Mouse (Mus musculus) embryonic facial prominence, embryonic 11.5 days (tissue): ENCODE data around the gene Tbx2. TPM values are rescaled to one million over a fixed set of nuclear protein-coding genes. Genes with fewer than 3 reads are reported as not detected.

Experiments used
- ATAC-seq: fragments of 200-750 bp; cut with Nextera tagmentation; replicated peaks from 2 replicates; pipeline ENCODE4 v1.8.0; 2017; ENCODE audit warnings: low read depth; ENCODE audit not compliant: insufficient number of reproducible peaks, low FRiP score, low TSS enrichment
- DNase-seq: peaks from one replicate; pipeline ENCODE4 v3.0.0-alpha.2; 2015; ENCODE audit warnings: low spot score
- H3K27ac ChIP-seq: fragments of 300-500 bp; sonication (generic); replicated peaks from 2 replicates; pipeline ENCODE4 v1.5.1; 2014; ENCODE audit warnings: mild to moderate bottlenecking, low read depth, low read length, control low read depth
- H3K27me3 ChIP-seq: fragments of 300-500 bp; sonication (generic); 2 replicates; pipeline ENCODE4 v1.6.1; 2014; ENCODE audit warnings: mild to moderate bottlenecking, low read length, moderate library complexity, mixed read lengths; ENCODE audit not compliant: control insufficient read depth, insufficient read depth
- H3K36me3 ChIP-seq: fragments of 300-500 bp; sonication (generic); replicated peaks from 2 replicates; pipeline ENCODE4 v1.6.1; 2014; ENCODE audit warnings: low read depth, mild to moderate bottlenecking, low read length, moderate library complexity, mixed read lengths; ENCODE audit not compliant: control insufficient read depth, insufficient read depth
- H3K4me1 ChIP-seq: fragments of 300-500 bp; sonication (generic); 2 replicates; pipeline ENCODE4 v1.6.1; 2014; ENCODE audit warnings: low read length, mixed read lengths; ENCODE audit not compliant: control insufficient read depth, insufficient read depth
- H3K4me2 ChIP-seq: fragments of 300-500 bp; sonication (generic); 2 replicates; pipeline ENCODE4 v1.6.1; 2014; ENCODE audit warnings: low read depth, mild to moderate bottlenecking, control low read depth, low read length, moderate library complexity
- H3K4me3 ChIP-seq: fragments of 300-500 bp; sonication (generic); 2 replicates; pipeline ENCODE4 v1.5.1; 2014; ENCODE audit warnings: low read depth, low read length, control low read depth
- H3K9ac ChIP-seq: fragments of 300-500 bp; sonication (generic); replicated peaks from 2 replicates; pipeline ENCODE4 v1.6.1; 2014; ENCODE audit warnings: mild to moderate bottlenecking, control low read depth, low read length
- H3K9me3 ChIP-seq: fragments of 300-500 bp; sonication (generic); replicated peaks from 2 replicates; pipeline ENCODE4 v1.6.1; 2016; ENCODE audit warnings: mild to moderate bottlenecking, low read length, inconsistent platforms, mixed read lengths; ENCODE audit not compliant: control insufficient read depth
- WGBS: fragments of 180-500 bp; shearing (Covaris S2); extraction: QIAGEN DNeasy Blood & Tissue Kit; methylation state at CpG from one replicate; pipeline ENCODE4 v1.1.7; 2014; 5-methylcytosine and 5-hydroxymethylcytosine counted together
- polyA plus RNA-seq: library from polyadenylated mRNA; unstranded; fragments of >200 nt; fragmentation: Nextera tagmentation; extraction: Ambion mirVana; gene quantifications from 2 replicates; pipeline ENCODE4 v1.2.1, GENCODE M21; 2014

The Tbx2 gene
- polyA plus RNA-seq, 1 experiment from 2014 or later, result 25.9 TPM

DNA sequence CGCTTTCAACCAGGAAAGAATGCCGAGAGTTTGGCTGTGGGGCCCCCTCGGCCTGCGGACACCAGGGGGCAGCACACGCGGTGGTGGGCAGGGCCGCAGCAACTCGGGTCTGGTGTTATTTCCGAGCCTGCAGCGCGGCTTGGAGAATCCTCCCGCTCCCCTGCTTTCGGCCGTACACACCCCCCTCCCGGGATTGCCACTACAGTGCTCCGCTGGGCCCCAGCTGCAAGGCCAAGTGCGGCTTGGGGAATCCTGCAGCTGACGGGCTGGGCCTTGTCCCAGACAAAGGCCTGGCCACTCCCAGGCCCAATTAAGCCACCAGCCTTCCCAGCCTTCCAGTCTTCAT is 11.0 kb downstream of the Tbx2 start:
- Histone ChIP-seq H3K4me1 (peaks cover 2% of the 10 kb centered on the region), H3K36me3 (no peaks in the 10 kb centered on the region)

DNA sequence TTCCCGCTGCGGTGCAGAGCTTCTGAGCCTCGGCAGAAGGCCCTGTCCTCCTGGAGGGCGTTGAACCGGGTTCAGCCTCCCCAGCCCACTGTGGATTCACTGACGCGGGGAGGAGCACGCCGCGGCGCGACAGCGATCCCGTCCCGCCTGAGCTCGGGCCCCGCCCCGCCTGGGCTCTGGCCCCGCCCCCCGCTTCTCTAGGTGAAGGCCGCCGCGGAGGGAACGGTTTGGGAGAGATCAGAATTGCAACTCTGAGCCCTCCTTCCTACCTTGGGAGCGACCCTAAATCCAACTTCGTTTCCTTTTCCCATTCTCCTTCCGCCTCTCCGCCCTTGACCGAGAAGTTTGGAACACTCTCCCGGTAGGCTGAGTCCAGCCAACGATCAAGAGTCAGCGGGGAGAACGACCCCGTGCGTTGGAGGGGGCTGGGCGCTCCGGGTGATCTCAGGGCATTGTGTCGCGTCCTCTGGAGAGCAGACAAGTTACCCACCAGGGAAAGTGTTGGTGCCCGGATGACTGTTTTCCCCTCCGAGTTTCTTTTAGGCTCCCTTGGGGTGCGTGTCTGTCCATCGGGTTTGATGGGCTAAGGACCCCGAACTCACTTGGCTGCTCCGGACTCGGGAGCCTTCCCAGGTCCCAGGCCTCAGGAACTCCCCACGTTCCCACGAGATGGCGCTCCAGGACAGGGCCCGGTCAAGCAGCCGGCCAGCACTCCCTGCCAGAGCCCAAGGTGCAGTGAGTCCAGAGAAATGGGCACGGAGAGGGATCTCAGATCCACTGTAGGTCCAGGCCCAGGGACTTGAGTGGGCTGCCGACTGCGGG is 12.0 kb downstream of the Tbx2 start:
- peak overlapping the region; percentile 81 for H3K27ac ChIP-seq
- peak overlapping the region; percentile 79 for H3K4me3 ChIP-seq
- WGBS, result under 1% methylated on average over 51 of the region's 54 CpGs
- peak overlapping the region; percentile 80 for H3K9ac ChIP-seq
- H3K36me3 ChIP-seq, result no peaks in the 10 kb centered on the region
- H3K4me2 ChIP-seq, result peak overlapping the region; percentile 87
- DNase-seq, result peak; percentile 91
- no peaks in the 10 kb centered on the region for H3K9me3 ChIP-seq
- peaks cover 8% of the 10 kb centered on the region for H3K27me3 ChIP-seq
- ATAC-seq, result peak; percentile 31
- H3K4me1 ChIP-seq, result peaks cover 2% of the 10 kb centered on the region; the same call in 1 of the 2 replicates

More for the DNA sequence above, 11.0 kb downstream of the Tbx2 start:
- H3K9me3 ChIP-seq, result no peaks in the 10 kb centered on the region
- peak overlapping the region; percentile 80 for H3K9ac ChIP-seq
- H3K4me2 ChIP-seq, result peak overlapping the region; percentile 87
- H3K27ac ChIP-seq, result peak overlapping the region; percentile 81
- peaks cover 9% of the 10 kb centered on the region for H3K27me3 ChIP-seq
- under 1% methylated on average over 18 of the region's 18 CpGs for WGBS
- DNase-seq (peak; percentile 90), ATAC-seq (peak; percentile 61)
- peak overlapping the region; percentile 79 for H3K4me3 ChIP-seq

DNA sequence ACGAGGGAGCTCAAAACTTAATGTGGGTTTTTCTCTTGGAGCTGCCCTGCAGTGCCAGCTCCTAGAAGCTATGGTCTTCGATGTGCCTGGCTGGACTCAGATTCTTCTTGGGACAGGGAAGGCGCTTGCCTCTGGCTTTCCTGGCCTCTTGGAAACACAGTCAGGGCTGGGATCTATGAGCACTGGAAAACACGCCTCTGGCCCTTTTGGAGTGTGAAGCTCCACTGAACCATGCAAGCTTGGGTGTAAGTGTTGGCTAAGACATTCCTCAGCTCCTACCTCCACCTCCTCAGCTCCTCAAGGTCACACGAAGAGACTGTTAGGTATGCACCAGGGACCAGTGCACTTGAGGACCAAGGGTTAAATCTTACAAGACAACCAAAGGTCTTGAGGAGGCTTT is 12.6 kb downstream of the Tbx2 start:
- peak overlapping the region; percentile 87 for H3K4me2 ChIP-seq
- H3K9ac ChIP-seq, result peak overlapping the region; percentile 80
- peak overlapping the region; percentile 81; the same call in 1 of the 2 replicates for H3K27ac ChIP-seq
- no peaks in the 10 kb centered on the region for H3K36me3 ChIP-seq
- H3K9me3 ChIP-seq, result no peaks in the 10 kb centered on the region
- peaks cover 2% of the 10 kb centered on the region; the same call in 1 of the 2 replicates for H3K4me1 ChIP-seq
- WGBS, result 28% methylated on average over 5 of the region's 5 CpGs
- H3K4me3 ChIP-seq, result peak overlapping the region; percentile 79
- ATAC-seq (no peak), DNase-seq (no peak)
- H3K27me3 ChIP-seq, result peaks cover 5% of the 10 kb centered on the region

DNA sequence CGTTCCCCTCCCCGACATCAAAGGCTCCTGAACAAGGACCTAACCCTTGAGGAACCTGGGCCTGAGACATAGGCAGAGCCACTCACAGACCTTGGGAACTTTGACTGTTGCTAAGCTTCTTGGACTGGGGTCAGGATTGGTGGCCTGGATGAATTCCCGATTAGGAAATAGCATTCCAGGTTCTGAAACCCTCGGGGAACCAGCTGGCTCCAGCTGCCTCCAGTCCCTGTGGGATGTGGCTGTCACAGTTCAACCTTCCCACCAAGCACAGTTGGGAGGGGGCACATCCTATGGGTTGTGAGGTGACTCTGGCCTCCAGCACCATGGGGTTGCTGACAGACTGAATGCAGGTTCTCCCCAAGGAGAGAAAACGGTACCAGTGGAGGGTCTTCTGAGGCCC is 13.6 kb downstream of the Tbx2 start:
- H3K36me3 ChIP-seq, result no peaks in the 10 kb centered on the region
- no peaks in the 10 kb centered on the region for H3K4me1 ChIP-seq
- DNase-seq (no peak), ATAC-seq (no peak)
- no peak overlapping the region for H3K4me2 ChIP-seq
- no peak overlapping the region for H3K4me3 ChIP-seq
- H3K27ac ChIP-seq, result no peak overlapping the region
- H3K9me3 ChIP-seq, result no peaks in the 10 kb centered on the region
- H3K27me3 ChIP-seq, result peaks cover 1% of the 10 kb centered on the region; the same call in 1 of the 2 replicates
- no peak overlapping the region for H3K9ac ChIP-seq
- WGBS, result 45% methylated on average over 5 of the region's 5 CpGs

DNA sequence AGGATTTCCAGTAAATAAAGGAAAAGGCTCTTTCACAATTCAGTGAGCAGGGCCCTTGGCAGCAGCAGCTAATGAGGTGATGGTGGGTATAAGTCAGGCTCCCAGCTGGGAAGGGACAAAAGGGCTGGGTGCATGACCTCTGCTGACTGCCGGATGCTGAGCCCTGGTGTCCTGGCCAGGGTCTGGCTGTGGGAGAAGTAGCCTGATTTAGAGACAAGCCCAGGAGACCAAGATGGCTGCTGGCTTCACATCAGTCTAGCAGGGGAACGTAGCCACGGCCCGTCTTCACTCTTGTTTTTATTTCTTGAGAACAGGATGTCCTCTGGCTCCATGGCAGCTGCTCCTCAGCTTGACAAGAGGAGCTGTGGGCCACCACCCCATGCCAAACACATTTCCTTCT is 14.2 kb downstream of the Tbx2 start:
- Histone ChIP-seq H3K4me2 (no peak overlapping the region), H3K9me3 (no peaks in the 10 kb centered on the region), H3K27me3 (no peaks in the 10 kb centered on the region), H3K9ac (0 out of 2 replicates have a peak overlapping the region, but pooled peaks have one; percentile 19), H3K4me1 (no peaks in the 10 kb centered on the region), H3K36me3 (no peaks in the 10 kb centered on the region), H3K4me3 (no peak overlapping the region), H3K27ac (no peak overlapping the region)
- ATAC-seq, result no peak
- WGBS, result 47% methylated on average over 4 of the region's 4 CpGs
- no peak for DNase-seq

DNA sequence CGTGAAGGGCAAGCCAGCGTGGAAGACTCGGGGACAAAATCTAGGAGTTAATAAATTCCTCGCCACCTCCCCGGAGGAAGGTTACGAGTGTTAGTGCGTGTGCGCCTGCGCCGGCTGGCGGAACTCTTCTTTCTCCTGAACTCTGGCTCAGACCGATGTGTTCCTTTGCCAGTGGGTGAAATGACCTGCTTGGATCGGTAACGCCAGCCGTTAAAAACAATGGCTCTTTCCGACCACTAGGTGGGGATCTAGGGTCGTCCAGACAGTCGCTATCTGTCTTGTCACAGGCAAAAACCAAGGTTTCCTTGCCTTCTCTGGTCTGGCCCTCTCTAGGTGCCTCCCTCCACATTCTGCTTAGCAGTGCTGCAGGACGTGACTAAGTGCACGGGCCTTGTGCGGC is 16.7 kb downstream of the Tbx2 start:
- ATAC-seq (0 out of 2 replicates have a peak, but pooled peaks have one; percentile 43), DNase-seq (peak; percentile 93)
- Histone ChIP-seq H3K36me3 (no peaks in the 10 kb centered on the region), H3K27me3 (no peaks in the 10 kb centered on the region), H3K4me3 (no peak overlapping the region), H3K9ac (peak overlapping the region; percentile 29; the same call in 1 of the 2 replicates), H3K4me1 (no peaks in the 10 kb centered on the region), H3K9me3 (no peaks in the 10 kb centered on the region), H3K27ac (no peak overlapping the region), H3K4me2 (peak overlapping the region; percentile 43)
- WGBS, result 1% methylated on average over 21 of the region's 21 CpGs

DNA sequence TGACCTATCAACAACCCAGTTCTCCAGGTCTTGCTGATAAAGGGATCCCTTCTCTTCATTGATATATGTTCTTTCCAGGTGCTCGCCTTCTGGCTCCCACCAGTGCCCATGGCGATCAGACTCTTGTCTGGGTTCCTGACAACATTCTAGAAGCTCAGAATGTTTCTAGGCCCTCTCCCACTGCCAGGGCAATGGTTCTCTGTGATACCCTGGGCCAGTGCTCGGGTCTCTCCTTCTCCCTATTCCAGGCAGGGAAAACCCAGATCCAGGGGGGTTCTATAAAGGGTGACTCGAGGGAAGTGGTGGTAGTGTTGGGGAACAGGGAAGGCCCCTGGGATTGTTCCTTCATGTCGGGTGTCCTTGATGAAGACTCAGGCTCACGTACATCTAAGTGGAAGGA is 17.9 kb downstream of the Tbx2 start, which contains the start of gene Gm11444:
Gene Gm11444, minus strand, starts transcription at position 101 of the 400 bp plus-strand sequence.
- DNase-seq, result no peak
- WGBS, result 87% methylated on average over 6 of the region's 6 CpGs
- Histone ChIP-seq H3K27me3 (no peaks in the 10 kb centered on the region), H3K4me1 (no peaks in the 10 kb centered on the region), H3K9ac (no peak within 1 kb of the TSS), H3K27ac (no peak within 1 kb of the TSS), H3K9me3 (no peaks in the 10 kb centered on the region), H3K36me3 (no peaks in the 10 kb centered on the region), H3K4me2 (no peak within 1 kb of the TSS), H3K4me3 (no peak within 1 kb of the TSS)
- ATAC-seq, result no peak

DNA sequence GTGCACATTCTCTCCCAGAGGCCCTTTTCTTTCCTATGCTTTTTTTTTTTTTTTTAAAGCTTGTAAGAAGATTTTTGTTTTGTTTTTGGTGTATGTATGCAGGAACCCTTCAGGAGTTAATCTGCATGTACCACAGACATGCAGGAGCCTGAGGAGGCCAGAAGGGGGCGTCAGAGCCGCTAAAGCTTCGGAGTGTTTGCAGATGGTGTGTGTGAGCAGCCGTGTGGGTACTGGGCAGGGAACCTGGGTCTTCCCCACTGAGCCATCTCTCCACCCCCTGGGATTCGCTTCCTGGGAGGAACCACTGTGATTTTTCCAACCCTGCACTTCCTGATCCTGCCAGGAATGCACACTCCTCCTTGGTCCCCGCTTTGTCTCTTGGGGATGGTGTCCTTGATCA is 18.4 kb downstream of the Tbx2 start:
- no peaks in the 10 kb centered on the region for H3K4me1 ChIP-seq
- H3K4me3 ChIP-seq, result no peak overlapping the region
- H3K4me2 ChIP-seq, result no peak overlapping the region
- H3K27ac ChIP-seq, result no peak overlapping the region
- no peak overlapping the region for H3K9ac ChIP-seq
- ATAC-seq (no peak), DNase-seq (no peak)
- H3K27me3 ChIP-seq, result no peaks in the 10 kb centered on the region
- no peaks in the 10 kb centered on the region for H3K36me3 ChIP-seq
- 35% methylated on average over 6 of the region's 6 CpGs for WGBS
- no peaks in the 10 kb centered on the region for H3K9me3 ChIP-seq
